Mouse (Mus musculus) R1 (cell line): ENCODE data around the gene Adam19.

Experiments
- DNase-seq: peaks from one replicate; pipeline ENCODE4 v3.0.0-alpha.2; 2018; ENCODE audit warnings: low read depth, low spot score

Gene Adam19

GRCm38 (mm10) chr11:46097062-46097461 lies 41.3 kb downstream of the Adam19 start:
- no peak for DNase-seq

- no peak for DNase-seq
These were observed 46.3 kb downstream of the Adam19 start for GRCm38 (mm10) chr11:46102107-46102506.

GRCm38 (mm10) chr11:46107046-46107445 lies 51.3 kb downstream of the Adam19 start:
- DNase-seq, result peak; percentile 61

- DNase-seq, result no peak
These were observed 53.4 kb downstream of the Adam19 start for GRCm38 (mm10) chr11:46109206-46109605.

DNA sequence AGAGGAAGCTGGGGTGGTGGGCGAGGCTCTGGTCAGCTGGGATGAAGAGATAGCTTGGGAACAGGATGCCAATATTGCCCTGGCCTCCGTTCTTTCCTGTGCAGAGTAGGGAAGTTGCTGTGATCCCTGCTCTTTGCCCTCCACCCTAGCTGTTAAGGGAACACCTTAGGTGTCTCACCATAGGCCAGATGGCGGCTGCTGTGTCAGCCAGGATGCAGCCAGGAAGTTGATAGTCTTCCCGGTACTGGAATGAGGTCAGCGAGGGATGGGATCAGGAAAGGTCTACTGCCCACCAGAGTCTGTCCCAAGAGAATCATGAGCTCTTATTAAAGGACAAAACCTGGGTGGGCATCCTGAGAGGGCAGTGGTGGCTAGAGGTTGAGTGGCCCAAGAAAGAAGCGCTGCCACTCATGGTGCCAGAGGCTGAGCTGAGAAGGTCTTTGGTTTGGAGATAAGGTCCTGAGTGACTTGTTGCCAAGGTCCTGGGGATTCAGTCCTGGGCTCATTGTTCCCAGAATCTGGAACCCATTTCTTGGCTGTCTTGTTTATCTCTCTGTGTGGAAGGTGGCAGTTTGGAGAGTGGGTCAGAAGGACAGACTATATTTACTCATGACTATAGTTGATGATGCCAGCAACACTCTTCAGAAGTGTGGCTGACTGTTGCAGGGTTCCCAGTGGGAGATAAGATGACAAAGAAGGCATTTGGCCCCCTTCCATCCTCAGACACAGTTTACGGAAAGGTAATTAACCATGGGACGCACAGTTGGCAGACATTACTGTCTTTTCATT lies 54.6 kb downstream of the Adam19 start:
- DNase-seq, result no peak

- DNase-seq, result no peak
These were observed 55.1 kb downstream of the Adam19 start for GRCm38 (mm10) chr11:46110945-46111287.

DNA sequence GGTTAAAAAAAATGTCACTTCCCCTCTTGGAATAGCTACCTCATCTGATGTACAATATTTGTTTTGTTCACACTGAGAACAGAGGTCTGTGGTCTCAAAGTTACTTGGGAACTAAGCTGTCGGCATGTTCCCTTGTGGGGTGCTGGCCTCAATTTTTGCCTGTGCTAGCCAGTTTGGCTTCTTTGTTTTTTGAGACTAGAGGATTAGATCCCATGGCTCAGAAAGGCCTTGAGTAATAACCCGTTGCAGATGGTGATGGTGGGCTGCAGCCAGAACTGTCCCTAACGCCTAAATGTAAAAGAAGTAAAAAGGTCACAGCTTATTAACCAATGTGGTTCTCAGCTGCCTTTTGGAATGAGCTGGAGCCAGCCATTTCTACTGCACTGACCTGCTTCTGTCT lies 57.4 kb downstream of the Adam19 start:
- DNase-seq, result no peak

- DNase-seq, result no peak
These were observed 58.4 kb downstream of the Adam19 start for GRCm38 (mm10) chr11:46114221-46114620.

DNA sequence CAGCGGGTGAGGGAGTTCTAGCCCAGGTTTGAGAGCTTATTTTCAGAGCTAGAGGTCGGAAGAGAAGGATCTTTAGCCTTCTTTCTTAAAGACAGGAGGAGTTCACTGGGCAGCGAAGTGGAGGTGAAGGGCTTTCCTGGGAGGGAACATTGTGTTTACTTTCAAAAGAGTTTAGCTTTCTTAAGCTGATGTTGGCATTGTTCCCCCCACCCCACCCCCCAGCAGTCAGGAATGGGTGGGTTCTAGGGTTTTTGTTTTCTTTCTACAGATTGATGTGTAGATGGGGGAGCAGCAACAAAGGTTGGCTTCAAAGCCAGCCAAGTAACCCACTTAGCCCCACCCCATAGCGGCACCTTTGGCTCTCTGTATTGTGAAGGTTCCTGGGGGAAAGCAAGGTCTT lies 59.2 kb downstream of the Adam19 start:
- DNase-seq, result peak; percentile 87

DNA sequence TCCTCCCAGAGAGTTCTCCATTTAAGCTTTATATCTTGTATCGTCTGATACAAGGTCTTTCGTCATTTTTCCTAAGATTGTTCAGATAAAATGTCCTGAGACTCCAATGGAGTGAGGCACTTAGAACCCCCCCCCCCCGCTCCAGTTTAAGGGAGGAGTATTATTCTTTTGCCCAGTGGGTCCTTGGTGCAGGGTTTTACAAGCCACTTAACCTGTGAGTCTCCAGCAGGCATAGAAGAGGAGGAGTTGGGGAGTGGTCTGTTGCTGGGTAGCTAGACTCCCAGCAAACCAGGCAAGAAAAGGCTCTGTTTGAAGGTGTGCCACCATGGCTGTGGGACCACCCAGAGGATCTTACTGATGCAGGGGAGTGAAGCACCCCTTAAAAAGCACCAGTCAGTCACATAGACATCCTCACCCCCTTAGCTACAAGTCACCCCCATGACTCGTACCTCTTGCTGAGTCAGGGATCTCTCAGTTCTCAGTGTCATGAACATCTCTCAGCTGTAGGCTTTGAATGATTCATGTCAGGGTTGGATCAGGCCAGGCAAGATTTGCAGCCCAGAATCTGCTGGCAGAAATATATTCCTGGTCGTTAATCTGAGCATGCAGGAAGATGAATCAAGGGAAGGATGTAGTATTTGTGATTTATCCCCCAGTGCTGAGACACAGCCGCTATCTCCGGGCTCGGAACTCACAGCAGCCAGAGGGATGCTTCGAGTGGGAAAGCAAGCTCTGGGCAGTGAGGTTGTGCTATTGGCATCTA lies 59.8 kb downstream of the Adam19 start:
- DNase-seq, result no peak

- no peak for DNase-seq
These were observed 60.7 kb downstream of the Adam19 start for GRCm38 (mm10) chr11:46116510-46116909.

GRCm38 (mm10) chr11:46119624-46120023 lies 63.8 kb downstream of the Adam19 start:
- DNase-seq, result peak; percentile 85

GRCm38 (mm10) chr11:46120084-46120483 lies 64.3 kb downstream of the Adam19 start:
- DNase-seq, result no peak

GRCm38 (mm10) chr11:46121666-46122065 lies 65.9 kb downstream of the Adam19 start:
- DNase-seq, result peak; percentile 86

DNA sequence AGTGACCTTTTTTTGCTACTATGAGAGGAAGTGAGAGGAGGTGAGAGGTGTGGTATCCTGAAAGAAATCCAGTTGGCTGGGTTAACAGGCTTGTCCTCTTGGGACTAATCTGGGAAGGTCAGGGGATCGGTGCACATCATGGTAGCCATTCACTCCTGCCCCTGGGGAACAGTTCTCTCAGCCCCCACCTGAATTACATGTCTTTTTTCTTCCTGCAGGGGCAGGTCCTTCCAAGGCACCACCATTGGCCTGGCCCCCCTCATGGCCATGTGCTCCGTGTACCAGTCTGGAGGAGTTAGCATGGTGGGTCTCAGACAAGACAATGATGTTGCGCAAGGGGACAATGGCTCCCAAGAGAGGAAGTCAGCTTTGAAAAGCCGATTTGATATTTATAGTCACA lies 67.1 kb downstream of the Adam19 start:
- DNase-seq, result no peak

- no peak for DNase-seq
These were observed 67.6 kb downstream of the Adam19 start for GRCm38 (mm10) chr11:46123328-46123866.

- peak; percentile 69 for DNase-seq
These were observed 69.5 kb downstream of the Adam19 start for GRCm38 (mm10) chr11:46125093-46125834.

DNA sequence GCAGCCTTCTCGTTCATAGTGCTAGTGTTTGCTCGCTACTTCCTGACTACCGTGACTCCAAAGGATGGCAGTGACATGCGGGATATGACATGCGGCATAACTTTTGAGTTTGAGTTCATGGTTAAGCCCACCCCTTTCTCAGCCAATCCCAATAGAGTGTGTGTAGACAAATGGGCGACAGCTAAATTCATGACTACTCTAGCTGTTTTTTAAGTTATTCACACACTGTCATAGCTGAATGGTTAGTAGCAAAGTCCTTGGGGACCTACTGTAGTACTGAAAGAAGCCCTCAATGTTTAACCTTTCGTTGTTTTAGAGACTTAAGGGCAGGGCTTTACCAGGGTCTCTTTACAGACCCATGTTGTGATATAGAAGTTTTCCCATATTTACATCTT lies 70.0 kb downstream of the Adam19 start:
- DNase-seq, result no peak

DNA sequence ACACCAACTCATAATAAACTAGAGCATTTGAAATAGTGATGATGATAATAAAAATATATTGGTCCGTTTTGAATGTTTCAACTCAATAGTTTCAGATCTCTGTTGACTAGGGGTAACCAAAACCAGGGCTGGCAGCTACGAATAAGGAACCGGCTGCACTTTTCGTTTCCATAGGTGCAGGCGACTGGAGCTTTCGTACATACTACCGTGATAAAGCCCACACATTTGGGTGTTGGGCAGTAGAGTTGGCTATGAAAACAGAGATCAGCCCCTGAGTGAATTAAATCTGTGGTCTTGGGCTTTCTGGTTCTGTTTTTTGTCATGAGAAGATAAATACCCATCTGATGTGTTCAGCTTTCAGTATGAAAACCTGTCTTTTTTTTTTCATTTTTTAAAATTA lies 70.5 kb downstream of the Adam19 start:
- DNase-seq, result no peak

- DNase-seq, result no peak
These were observed 71.1 kb downstream of the Adam19 start for GRCm38 (mm10) chr11:46126827-46127410.

GRCm38 (mm10) chr11:46127621-46128547 lies 72.1 kb downstream of the Adam19 start:
- no peak for DNase-seq
